Mouse (Mus musculus) olfactory bulb, adult 2 months (tissue): ENCODE measurements around the gene Crybb1. TPM values are rescaled to one million over a fixed set of nuclear protein-coding genes. Genes with fewer than 3 reads are reported as not detected.

Source experiments
- H3K27ac ChIP-seq: fragments of 200-500 bp; 2 replicates; pipeline ENCODE4 v1.5.1; 2012; ENCODE audit warnings: low read depth, low read length; ENCODE audit not compliant: insufficient read depth
- H3K4me1 ChIP-seq: fragments of 200-500 bp; 2 replicates; pipeline ENCODE4 v1.6.1; 2012; ENCODE audit warnings: low read length; ENCODE audit not compliant: control insufficient read depth, insufficient read depth
- H3K4me3 ChIP-seq: fragments of 200-500 bp; 2 replicates; pipeline ENCODE4 v1.5.1; 2012; ENCODE audit warnings: mild to moderate bottlenecking, low read depth, low read length, moderate library complexity; ENCODE audit not compliant: insufficient read depth
- CTCF ChIP-seq: fragments of 200-500 bp; IDR thresholded peaks from 2 replicates; pipeline ENCODE4 v1.5.1; 2012; ENCODE audit warnings: low read depth, mild to moderate bottlenecking, low read length, moderate library complexity; ENCODE audit not compliant: insufficient read depth
- POLR2A ChIP-seq: fragments of 200-500 bp; IDR thresholded peaks from 2 replicates; pipeline ENCODE4 v1.6.1; 2012; ENCODE audit warnings: mild to moderate bottlenecking, low read depth, low read length, moderate library complexity; ENCODE audit not compliant: insufficient read depth
- WGBS: fragments of 180-500 bp; shearing (Covaris S2); methylation state at CpG from one replicate; pipeline ENCODE4 v1.1.7; 2018; 5-methylcytosine and 5-hydroxymethylcytosine counted together
- polyA plus RNA-seq: library from polyadenylated mRNA; stranded (reverse); fragments of >200 nt; gene quantifications from 2 replicates; pipeline ENCODE4 v1.2.4, GENCODE M21; 2012; ENCODE audit warnings: low replicate concordance; ENCODE audit not compliant: missing spikeins, insufficient read depth, insufficient read length

Crybb1 gene
- polyA plus RNA-seq, 1 experiment = not detected

GRCm38 (mm10) chr5:112256457-112256856, 842 bp downstream of the Crybb1 start:
- peaks cover 27% of the 10 kb centered on the region for H3K4me1 ChIP-seq
- H3K4me3 ChIP-seq = no peak overlapping the region
- TF ChIP-seq CTCF = no peak
- no peak overlapping the region for H3K27ac ChIP-seq
- WGBS = 61% methylated on average over 9 of the region's 9 CpGs

DNA sequence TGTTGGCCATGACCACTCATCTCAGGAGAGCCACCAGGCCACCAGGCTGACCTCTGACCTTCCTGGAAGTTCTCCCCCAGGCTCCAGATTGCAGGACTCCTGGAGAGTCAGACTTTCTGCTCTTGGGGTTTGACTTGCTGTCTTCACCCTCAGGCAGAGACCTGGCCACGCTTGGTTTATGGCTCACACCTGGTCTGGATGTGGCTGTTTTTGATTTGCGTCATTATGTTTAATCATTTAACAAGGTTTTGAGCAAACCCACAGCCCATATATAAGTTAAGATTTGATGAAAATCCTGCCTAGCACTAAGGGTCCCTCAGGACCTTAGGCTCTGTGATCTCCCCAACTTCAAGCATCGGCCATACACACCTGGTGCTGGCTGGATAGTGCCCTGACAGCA, 2.3 kb downstream of the Crybb1 start:
- no peak for TF ChIP-seq POLR2A
- TF ChIP-seq CTCF = no peak
- WGBS = 98% methylated on average over 3 of the region's 3 CpGs
- Histone ChIP-seq H3K4me3 (no peak overlapping the region), H3K27ac (no peak overlapping the region), H3K4me1 (peaks cover 27% of the 10 kb centered on the region)

DNA sequence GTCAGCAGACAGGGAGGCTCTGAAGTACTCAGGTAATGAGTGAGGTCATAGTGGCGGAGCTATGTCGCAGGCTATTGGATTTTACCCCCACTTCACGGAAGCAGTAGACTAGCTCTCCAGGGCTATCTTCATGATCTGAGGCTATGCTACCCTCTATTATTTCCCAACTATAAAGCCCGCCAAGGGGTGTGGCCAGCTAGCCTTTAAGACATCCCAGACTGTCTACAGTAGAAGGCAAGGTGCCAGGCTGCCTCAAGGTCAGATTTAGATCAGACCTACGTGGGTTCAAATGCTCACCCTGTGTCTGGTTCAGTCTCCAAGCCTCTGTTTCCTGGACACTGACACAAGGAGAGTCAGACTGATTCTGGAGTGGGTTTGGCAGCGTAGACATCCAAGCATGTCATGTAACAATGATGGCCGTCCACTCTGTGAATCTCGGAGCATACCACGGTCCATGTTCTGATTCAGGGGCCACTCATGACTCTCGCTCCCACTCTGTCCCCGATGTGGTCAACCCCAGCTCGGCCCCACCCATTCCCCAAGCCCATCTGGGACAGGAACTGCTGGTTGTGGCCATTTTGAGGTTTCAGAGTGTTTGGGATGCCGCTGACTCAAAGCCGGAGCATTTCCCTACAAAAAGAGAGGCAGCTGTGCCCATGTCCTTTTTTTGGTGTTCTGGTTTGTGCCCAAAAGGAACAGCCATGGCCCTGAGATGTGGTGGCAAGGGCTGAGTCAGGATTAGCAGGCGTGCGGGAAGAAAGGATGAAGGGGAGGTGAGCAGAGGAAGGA, 4.4 kb downstream of the Crybb1 start:
- H3K4me3 ChIP-seq = no peak overlapping the region
- no peak overlapping the region for H3K27ac ChIP-seq
- TF ChIP-seq CTCF (no peak), POLR2A (no peak)
- 90% methylated on average over 16 of the region's 16 CpGs for WGBS
- peaks cover 17% of the 10 kb centered on the region for H3K4me1 ChIP-seq

GRCm38 (mm10) chr5:112260818-112261217, 5.2 kb downstream of the Crybb1 start:
- no peak overlapping the region for H3K4me3 ChIP-seq
- TF ChIP-seq POLR2A (no peak), CTCF (no peak)
- H3K4me1 ChIP-seq = peaks cover 10% of the 10 kb centered on the region
- no peak overlapping the region for H3K27ac ChIP-seq
- WGBS = 83% methylated on average over 3 of the region's 3 CpGs

DNA sequence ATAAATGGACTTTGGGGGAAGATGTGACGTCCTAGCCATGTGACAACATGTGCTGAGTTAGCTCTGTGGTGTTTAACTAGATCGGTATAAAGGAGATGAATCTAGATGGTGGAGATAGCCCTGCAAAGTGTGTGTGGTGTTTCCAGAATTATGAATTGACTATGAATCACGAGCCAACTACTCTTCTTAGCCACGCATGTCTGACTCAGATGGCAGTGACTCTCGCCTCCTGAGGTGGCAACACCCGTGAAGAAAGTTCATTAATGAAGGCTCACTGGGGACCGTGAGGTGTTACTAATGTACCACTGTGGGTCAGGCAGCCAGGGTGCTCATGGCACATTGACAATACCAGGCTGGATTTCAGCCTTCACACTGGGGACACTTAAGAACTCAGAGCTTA, 8.5 kb downstream of the Crybb1 start:
- peaks cover 1% of the 10 kb centered on the region; the same call in 1 of the 2 replicates for H3K4me1 ChIP-seq
- H3K4me3 ChIP-seq = no peak overlapping the region
- H3K27ac ChIP-seq = no peak overlapping the region
- 80% methylated on average over 7 of the region's 7 CpGs for WGBS
- TF ChIP-seq POLR2A (no peak), CTCF (no peak)

DNA sequence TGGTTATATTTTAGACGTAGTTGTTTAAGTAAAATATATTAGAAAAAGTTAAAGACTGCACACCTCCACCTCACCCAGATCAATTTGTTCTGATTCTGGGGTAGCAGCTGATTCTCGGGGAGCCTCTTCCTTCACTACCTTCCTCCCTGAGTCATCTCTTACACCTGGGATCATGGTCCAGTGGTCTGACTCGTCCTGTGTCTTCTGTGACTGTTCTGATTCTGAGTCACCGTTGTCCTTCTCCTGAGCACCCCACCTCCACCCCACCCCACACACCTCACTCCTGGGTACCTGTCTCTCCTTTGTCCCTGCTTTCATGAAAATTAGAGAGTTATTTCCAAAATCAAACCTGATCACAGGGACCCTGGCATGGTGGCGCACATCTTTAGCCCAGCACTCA, 9.5 kb downstream of the Crybb1 start:
- TF ChIP-seq POLR2A = no peak
- no peak for TF ChIP-seq CTCF
- H3K4me3 ChIP-seq = no peak overlapping the region
- peaks cover 4% of the 10 kb centered on the region; the same call in 1 of the 2 replicates for H3K4me1 ChIP-seq
- H3K27ac ChIP-seq = no peak overlapping the region
- WGBS = 88% methylated on average over 5 of the region's 5 CpGs

DNA sequence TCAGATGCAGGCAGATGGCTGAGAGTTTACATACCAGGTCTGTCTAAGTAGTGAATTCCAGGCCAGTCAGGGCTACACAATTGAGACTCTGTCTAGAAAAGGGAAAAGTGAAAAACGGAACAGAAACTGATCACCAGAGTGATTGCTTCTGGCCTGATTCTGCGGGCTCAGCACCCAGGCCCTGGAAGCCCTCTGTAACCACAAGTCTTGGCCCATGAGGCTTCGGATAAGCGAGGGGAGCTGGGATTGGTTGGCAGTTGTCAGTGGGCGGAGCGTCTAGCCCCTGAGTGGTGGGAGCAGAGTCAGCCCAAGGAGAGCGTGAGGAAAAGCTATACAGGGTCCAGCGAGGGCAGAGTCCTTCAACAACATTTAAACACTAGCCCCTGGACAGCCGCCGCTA, 9.9 kb downstream of the Crybb1 start:
- Histone ChIP-seq H3K27ac (no peak overlapping the region), H3K4me3 (no peak overlapping the region), H3K4me1 (peaks cover 8% of the 10 kb centered on the region)
- WGBS = 39% methylated on average over 10 of the region's 10 CpGs
- TF ChIP-seq CTCF (no peak), POLR2A (no peak)

GRCm38 (mm10) chr5:112266011-112266777, 10.6 kb downstream of the Crybb1 start:
- Histone ChIP-seq H3K27ac (no peak overlapping the region), H3K4me3 (no peak overlapping the region), H3K4me1 (peaks cover 13% of the 10 kb centered on the region)
- TF ChIP-seq POLR2A (no peak), CTCF (no peak)
- 76% methylated on average over 9 of the region's 9 CpGs for WGBS
